Mouse (Mus musculus) erythroblast, adult 5-6 weeks (primary cell): Measurements from ENCODE around the gene H6pd. TPM values are rescaled to one million over a fixed set of nuclear protein-coding genes. Genes with fewer than 3 reads are reported as not detected.

Source experiments
- ATAC-seq: replicated peaks from 2 replicates; pipeline ENCODE4 v1.8.0; 2016; ENCODE audit warnings: moderate number of reproducible peaks, mild to moderate bottlenecking, moderate TSS enrichment, inconsistent platforms; ENCODE audit not compliant: poor library complexity, low FRiP score, severe bottlenecking
- total RNA-seq, 2 experiments: library from RNA; stranded (forward) in 1 of 2; stranded (reverse) in 1 of 2; fragments of 150-400 nt in 1 of 2; fragments of 200-764, 138-1000 nt in 1 of 2; gene quantifications; 2 replicates each; pipeline versions ENCODE4 v1.2.3 to v1.2.4; 2015 to 2017; ENCODE audit warnings: low replicate concordance in 2 of 2

The H6pd gene
- total RNA-seq, 2 experiments from 2014 or later: 6.5 to 7.0 TPM

DNA sequence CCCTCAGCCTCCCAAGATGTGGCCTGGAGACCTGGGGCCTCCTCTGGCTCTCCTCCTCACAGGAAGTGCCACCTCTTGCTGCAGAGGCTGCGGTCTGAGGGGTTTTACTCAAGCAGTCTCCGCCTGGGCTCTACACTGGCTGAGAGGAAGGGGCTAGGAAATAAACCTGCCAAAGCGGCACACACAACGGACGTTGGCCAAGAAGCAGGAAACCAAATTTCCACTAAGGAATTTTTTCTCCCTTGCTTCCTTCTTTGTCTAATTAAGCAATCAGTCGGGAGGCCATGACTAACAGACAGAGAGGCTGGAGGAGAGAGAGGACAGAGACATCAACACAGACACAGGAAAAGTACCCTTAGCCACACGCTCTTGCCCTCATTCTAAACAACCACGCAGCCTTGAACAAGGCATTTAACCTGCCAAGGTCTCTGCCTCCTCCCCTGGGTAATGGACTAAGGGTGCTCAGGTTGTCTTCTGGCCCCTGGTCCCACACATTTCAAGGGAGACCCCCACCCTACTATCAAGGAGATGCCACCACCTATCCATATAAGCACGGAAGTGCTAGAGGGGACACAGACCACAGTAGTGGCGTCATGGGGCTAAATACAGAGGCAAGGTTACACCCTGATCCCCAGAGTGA, 7.5 kb downstream of the H6pd start:
- ATAC-seq: no peak

DNA sequence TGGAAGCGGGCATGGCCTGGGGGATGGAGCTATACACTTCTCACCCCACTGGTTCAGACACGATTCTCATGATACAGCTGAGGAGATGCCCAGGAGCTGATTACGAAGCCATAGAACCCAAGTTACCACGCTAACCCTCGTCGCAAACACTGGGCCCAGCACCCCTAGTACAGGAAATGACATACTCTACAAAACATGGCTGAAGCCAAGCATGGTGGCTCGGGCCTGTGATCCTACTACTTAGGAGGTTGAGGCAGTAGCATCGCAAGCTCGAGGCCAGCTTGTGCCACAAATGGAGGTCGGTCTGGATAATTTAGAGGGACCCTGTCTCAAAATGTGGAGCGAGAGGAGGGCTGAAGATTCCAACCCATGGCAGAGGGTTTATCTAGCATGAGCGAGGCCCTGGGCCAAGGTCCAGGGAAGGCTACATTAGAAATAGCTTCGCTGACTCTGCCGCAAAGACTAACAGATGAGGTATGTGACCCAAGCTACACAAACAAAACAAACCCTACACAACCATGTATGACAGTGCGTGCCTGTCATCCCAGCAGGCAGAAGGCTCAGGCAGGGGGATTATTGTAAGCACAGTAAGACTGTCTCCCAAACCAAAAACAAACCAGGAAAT, 8.8 kb downstream of the H6pd start:
- no peak for ATAC-seq

GRCm38 (mm10) chr4:149999510-149999900, 9.3 kb downstream of the H6pd start:
- ATAC-seq: no peak

DNA sequence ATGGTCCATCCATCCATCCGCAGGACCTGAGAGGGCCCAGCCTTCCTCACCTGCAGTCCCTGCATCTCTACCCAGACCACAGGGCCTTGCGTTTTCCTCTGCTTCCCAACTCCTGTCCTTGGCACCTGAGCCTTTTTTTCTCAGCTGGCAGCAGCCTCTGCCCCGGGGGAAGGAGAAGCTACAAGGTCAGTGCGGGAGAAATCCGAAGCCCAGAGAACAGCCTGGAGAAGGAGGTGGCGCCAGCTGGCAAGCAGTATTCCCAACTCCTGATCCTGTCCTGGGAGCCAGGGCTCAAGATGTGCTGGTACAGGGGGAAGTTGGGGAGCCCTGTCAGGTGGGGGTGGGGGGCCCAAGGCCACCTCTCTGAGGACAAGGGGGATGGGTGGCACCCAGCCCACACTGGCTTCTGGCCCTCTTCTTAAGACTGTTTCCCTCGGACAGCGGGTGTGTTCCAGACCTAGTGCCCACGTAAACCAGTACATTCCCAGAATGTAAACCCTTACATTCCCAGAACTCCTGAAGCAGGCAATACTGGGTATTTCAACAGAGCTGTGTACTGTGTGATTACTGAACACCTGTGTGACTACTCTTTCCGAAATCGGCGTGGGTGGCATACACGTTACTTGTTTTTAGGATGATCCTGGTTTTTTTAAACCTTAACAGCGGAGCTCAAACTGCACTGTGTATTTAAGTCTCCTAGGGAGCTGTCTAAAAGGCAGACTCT, 9.9 kb downstream of the H6pd start:
- no peak for ATAC-seq

GRCm38 (mm10) chr4:149997999-149998398, 10.8 kb downstream of the H6pd start:
- no peak for ATAC-seq

DNA sequence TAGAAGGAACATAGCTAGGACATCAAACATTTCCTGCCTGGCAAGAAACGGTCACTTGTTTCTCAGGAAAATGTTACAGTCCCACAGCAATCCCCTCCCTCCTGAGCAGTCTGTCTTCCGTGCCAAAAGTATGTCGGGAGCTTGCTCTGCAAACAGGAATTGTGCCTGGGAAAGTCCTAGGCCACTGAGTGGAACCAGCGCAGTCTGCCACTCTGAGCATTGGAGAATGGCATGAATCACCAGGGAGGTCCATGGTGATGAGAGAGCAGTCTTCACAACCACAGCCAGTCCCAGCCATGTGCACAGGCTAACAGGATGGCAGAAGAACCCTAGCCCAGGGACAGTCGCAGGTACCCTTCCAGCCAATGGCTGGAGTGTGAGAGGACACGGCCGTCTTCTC, 12.4 kb downstream of the H6pd start:
- ATAC-seq: no peak

DNA sequence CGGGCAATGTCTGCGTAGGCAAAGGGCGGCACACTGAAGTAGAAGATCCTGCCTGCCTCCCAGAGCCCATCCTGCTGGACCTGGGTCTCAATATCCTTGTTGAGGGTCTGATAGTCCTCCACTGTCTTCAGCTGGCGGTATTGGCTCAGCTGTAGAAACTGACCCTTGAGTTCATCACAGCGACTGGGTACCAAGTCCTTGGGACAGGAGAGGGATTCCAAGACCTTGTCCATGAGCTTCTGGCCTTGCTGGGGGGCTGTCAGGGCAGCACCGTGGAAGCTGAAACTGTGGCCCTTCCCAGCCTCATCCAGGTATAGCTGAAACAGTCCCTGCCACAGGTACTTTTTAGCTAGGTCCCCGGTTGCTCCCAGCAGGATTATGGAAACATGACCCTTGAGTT, 12.9 kb downstream of the H6pd start:
- ATAC-seq: no peak

DNA sequence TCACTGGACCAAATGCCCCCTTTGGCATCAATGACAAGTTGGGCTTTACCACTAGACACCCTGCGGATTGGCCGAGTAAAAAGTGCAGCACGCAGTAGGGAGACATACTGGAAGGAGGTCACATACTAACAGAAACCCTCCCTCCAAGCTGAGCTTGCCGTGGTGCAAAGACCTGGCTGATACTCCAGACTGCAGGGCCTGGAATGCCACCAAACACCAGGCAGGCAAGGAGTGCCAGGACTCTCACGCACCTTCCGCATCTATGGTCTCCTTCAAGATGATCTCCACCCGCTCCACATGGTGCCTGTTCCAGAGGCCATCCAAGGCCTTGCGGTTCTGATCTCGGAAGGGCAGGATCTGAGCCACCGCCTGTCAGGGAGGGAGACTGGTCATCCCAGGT, 14.6 kb downstream of the H6pd start:
- no peak for ATAC-seq

- ATAC-seq: no peak
These were observed 16.2 kb downstream of the H6pd start for GRCm38 (mm10) chr4:149992670-149993032.

GRCm38 (mm10) chr4:149991755-149992669, 16.8 kb downstream of the H6pd start:
- ATAC-seq: no peak

DNA sequence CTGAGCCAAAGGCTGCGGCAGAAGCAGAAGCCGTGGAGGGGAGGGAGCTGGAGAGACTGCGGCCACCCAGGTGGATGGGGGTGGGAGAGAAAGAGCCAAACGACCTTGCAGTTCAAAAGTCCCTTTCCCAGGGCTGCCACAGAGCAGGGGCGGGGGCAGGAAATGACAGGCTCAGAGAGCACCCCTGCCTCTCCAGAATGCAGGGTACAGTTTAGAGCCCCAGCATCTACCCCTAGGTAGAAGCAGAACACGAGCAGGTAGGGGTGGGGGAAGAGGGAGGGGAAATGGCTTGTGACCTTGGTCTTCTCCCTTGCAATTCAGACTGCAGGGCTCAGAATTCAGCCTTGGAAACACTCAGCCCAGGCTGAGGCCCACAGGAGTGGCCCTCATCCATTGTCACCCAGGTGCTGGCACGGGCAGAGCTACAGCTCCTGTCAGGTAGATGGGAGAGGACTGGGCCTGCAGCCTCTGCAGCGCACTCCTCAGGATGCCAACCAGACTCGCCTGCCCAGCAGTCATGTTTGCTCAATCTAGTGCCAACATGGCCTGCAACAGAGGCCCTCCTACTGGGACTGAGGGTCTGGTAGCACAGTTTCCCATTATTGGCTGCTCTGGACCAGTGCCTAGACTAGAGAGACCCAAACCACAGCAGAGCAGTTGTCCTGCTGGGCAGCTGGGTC, 17.7 kb downstream of the H6pd start:
- no peak for ATAC-seq

- ATAC-seq: no peak
These were observed 18.4 kb downstream of the H6pd start for GRCm38 (mm10) chr4:149990212-149990953.

DNA sequence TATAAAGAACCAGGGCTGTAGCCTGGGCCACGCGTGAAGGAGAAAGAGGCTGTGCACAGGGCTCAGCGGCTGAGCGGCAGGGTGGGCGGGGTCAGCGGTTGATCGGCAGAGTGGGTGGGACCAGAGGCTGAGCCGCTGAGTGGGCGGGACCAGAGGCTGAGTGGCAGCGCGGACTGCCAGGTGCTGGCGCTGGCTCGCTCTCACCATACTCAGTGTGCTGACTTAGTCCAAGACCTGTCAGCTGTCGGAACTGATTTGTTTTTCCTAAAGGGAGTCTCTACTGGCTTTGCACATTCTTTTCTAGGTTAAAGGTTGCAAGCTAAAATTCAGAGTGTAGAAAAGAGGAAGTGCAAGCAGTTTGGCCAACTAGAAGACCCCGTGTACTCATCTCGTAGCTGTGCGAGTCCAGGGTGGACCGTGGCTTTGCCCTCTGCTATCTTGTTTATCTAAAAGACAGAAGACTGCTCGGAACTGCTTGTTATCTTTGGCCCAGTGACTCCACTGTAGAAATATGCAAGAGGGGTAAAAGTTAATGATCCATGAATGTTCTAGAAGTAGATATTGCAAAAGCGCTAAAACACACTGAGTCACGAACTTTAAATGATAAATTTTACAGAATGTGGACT, 19.8 kb downstream of the H6pd start:
- peak; percentile 95 for ATAC-seq

DNA sequence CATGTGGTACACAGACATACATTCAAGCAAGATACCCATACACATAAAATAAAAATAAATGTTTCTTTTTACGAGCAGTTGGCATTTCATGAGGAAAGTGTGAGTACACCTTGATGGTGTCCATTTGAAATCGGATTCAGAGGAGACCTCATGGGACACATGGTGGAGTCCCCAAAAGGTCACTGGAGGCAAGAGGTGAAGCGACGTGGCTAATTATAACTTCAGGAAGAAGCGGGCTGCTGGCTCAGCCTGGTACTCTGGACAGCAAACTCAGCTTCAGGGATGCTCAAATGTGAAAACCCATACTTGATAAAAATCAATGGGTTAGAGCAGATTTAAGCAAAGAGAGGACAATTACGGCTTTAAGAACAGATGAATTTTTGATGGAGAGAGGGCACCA, 20.5 kb downstream of the H6pd start:
- no peak for ATAC-seq

- no peak for ATAC-seq
These were observed 22.0 kb downstream of the H6pd start for GRCm38 (mm10) chr4:149986671-149987417.

DNA sequence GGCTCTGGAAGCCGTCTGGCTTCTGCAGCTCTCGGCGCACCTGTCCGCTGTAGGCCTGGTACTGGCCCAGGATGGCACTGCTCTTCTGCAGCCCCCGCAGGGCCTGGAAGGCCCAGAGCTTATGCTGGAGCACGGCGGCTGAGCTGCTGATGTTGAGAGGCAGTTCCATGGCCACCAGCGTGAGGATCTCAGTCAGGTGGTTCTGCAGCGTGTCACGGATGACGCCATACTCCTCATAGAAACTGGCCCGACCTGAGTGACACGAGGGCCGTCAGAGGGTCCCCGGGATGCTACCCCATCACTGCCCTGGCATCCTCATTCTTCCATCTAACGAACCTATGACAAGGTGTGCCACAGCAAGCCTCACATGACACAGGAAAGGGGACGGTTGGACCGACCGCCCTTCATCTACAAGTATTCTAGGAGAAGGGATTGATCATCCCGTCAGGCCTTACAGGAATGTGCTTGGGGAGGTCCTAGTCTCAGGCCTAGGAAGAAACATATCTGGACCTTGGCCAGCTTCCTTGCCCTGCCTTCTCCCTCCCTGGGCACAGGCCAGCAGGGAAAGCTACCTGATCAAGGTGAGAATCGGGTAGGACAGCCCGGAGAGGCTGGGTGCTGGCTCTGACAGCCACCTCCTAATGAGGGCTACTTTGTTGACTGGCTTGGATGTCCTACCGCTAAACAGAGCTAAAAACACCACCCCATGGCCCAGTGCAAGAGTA, 24.7 kb downstream of the H6pd start:
- no peak for ATAC-seq

DNA sequence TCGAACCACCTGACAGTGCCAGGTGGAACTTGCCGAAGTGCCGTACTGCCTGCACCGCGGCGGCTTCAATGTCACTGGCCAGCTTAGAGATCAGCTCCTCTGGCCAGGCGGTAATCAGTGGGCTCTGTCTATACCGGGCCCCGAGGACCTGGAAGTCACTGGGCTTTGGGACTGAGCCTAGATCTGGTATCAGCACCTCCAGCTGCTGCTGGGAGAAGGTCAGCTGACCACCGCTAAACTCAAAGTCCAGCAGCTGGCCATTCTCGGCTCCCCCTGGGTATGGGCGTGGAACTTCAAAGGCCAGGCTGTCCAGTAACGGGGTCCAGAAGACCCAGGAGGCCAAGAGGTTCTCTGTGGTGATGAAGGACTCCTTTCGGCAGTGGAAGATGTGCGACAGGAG, 26.7 kb downstream of the H6pd start:
- ATAC-seq: no peak
